Mouse (Mus musculus) heart, adult 2 months (tissue): ENCODE data around the gene Usp25. TPM values are rescaled to one million over a fixed set of nuclear protein-coding genes. Genes with fewer than 3 reads are reported as not detected.

Experiments
- DNase-seq, 2 experiments: peaks; one replicate each; pipeline ENCODE4 v3.0.0; 2021
- H3K27ac ChIP-seq: fragments of 200-600 bp; 2 replicates; pipeline ENCODE4 v1.8.1; 2022
- H3K27me3 ChIP-seq: fragments of 200-500 bp; 2 replicates; pipeline ENCODE4 v1.6.1; 2012; ENCODE audit warnings: mild to moderate bottlenecking, low read length, inconsistent platforms, mixed read lengths; ENCODE audit not compliant: control insufficient read depth, insufficient read depth
- H3K36me3 ChIP-seq: fragments of 200-500 bp; 2 replicates; pipeline ENCODE4 v1.6.1; 2012; ENCODE audit warnings: low read length, inconsistent platforms; ENCODE audit not compliant: control insufficient read depth, insufficient read depth
- H3K4me1 ChIP-seq: fragments of 200-500 bp; 2 replicates; pipeline ENCODE4 v1.6.1; 2011; ENCODE audit warnings: low read length; ENCODE audit not compliant: control insufficient read depth, insufficient read depth
- H3K4me3 ChIP-seq: fragments of 200-600 bp; 2 replicates; pipeline ENCODE4 v1.8.1; 2022
- H3K79me2 ChIP-seq: fragments of 200-500 bp; replicated peaks from 2 replicates; pipeline ENCODE4 v1.6.1; 2012; ENCODE audit warnings: mild to moderate bottlenecking, inconsistent platforms, low read length, moderate library complexity, mixed read lengths; ENCODE audit not compliant: control insufficient read depth, insufficient read depth
- H3K9ac ChIP-seq: fragments of 200-500 bp; 2 replicates; pipeline ENCODE4 v1.6.1; 2012; ENCODE audit warnings: low read depth, mild to moderate bottlenecking, control low read depth, inconsistent platforms, low read length, mixed read lengths
- CTCF ChIP-seq: fragments of 200-600 bp; IDR thresholded peaks from 2 replicates; pipeline ENCODE4 v1.8.1; 2022; ENCODE audit warnings: antibody characterized with exemption, mild to moderate bottlenecking, moderate library complexity
- EP300 ChIP-seq: fragments of 200-500 bp; IDR thresholded peaks from 2 replicates; pipeline ENCODE4 v1.6.1; 2011; ENCODE audit warnings: low read depth, low read length, control low read depth; ENCODE audit not compliant: insufficient read depth
- POLR2A ChIP-seq: fragments of 200-500 bp; IDR thresholded peaks from 2 replicates; pipeline ENCODE4 v1.6.1; 2011; ENCODE audit warnings: mild to moderate bottlenecking, low read depth, low read length, control low read depth; ENCODE audit not compliant: insufficient read depth
- WGBS: fragments of 180-500 bp; shearing (Covaris S2); methylation state at CpG from one replicate; pipeline ENCODE4 v1.1.7; 2018; 5-methylcytosine and 5-hydroxymethylcytosine counted together
- intact Hi-C: fragments of 180-260 bp; cut with DNase I; formaldehyde crosslinking; loops from one replicate; pipeline ENCODE4 v1.15.1; 2025
- polyA plus RNA-seq: library from polyadenylated mRNA; depleted of rRNA; stranded (reverse); fragments of >200 nt; gene quantifications from 2 replicates; pipeline ENCODE4 v1.2.3, GENCODE M21; 2012
- total RNA-seq, 2 experiments: library from RNA; stranded (reverse); gene quantifications; 2 replicates each; pipeline ENCODE4 v1.2.3; 2021

The Usp25 gene
- total and polyA plus RNA-seq, 3 experiments, result 16.7 to 74.4 (median 71.4) TPM

- H3K27ac ChIP-seq, result no peak overlapping the region
- H3K9ac ChIP-seq, result no peak overlapping the region
- DNase-seq, result no peak
- no peaks in the 10 kb centered on the region for H3K4me1 ChIP-seq
- H3K79me2 ChIP-seq, result no peaks in the 10 kb centered on the region
- intact Hi-C loops, result no loop called here
- 78% methylated on average over 2 of the region's 2 CpGs for WGBS
- no peak for TF ChIP-seq POLR2A
- TF ChIP-seq EP300, result no peak
- TF ChIP-seq CTCF, result no peak
- no peak overlapping the region for H3K4me3 ChIP-seq
- no peaks in the 10 kb centered on the region for H3K36me3 ChIP-seq
- H3K27me3 ChIP-seq, result no peaks in the 10 kb centered on the region
These were observed 140.3 kb downstream of the Usp25 start for GRCm38 (mm10) chr16:77153815-77154214.

- H3K36me3 ChIP-seq, result no peaks in the 10 kb centered on the region
- intact Hi-C loops, result no loop called here
- H3K27ac ChIP-seq, result no peak overlapping the region
- no peak for DNase-seq
- TF ChIP-seq POLR2A, result no peak
- no peak for TF ChIP-seq CTCF
- no peaks in the 10 kb centered on the region for H3K79me2 ChIP-seq
- H3K27me3 ChIP-seq, result no peaks in the 10 kb centered on the region
- H3K4me1 ChIP-seq, result no peaks in the 10 kb centered on the region
- H3K4me3 ChIP-seq, result no peak overlapping the region
- 70% methylated on average over 1 of the region's 1 CpGs for WGBS
- no peak overlapping the region for H3K9ac ChIP-seq
These were observed 141.3 kb downstream of the Usp25 start for GRCm38 (mm10) chr16:77154831-77155230.
